Mouse (Mus musculus): Measurements from ENCODE around the gene Tgfbr2. TPM values are rescaled to one million over a fixed set of nuclear protein-coding genes. Genes with fewer than 3 reads are reported as not detected.
"Not testable (repeated sequence)": the region's sequence is repeated elsewhere in the genome, so short reads cannot be mapped to it uniquely, and the experiment has no call there.

The Tgfbr2 gene
- polyA plus RNA-seq, 1 experiment from 2014 or later: 33.8 TPM

DNA sequence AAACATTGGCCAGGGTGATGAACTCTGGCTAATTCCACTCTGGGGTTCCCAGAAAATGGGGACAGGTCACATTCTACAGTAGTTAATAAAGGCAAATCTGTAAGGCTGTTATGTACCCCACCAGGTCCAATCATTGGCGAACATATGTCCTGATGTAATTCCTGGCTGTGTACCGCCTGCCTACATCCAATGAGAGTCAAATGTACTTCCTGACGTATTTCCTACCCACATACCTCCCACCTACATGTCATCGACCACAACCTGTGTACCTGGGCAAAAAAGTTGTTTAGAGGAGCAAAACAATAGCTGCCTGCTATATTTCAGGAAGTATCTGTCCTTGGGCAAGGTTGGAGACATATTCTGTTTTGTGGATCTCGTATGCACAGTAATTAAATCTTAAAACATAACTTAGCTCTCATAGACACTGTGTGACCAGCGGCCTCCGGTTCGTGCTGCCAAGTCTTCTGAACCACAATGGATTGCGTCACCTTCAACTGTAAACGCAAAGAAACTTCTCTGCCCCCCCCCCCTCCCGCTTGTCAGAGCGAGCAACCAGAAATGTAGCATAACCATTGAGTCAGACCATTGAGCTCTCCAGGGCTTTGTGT lies 90.7 kb downstream of the Tgfbr2 start:
- H3K27ac ChIP-seq (ENCODE audit: low read length): no peak overlapping the region
- no peaks in the 10 kb centered on the region for H3K27me3 ChIP-seq (ENCODE audit: control insufficient read depth, insufficient read depth, low read length)
- no peaks in the 10 kb centered on the region for H3K36me3 ChIP-seq (ENCODE audit: control insufficient read depth, insufficient read depth, low read length)
- no peak overlapping the region for H3K4me2 ChIP-seq (ENCODE audit: low read depth, low read length)
- no peaks in the 10 kb centered on the region for H3K9me3 ChIP-seq (replicated peaks; ENCODE audit: control insufficient read depth, low read length)
- H3K4me3 ChIP-seq (replicated peaks; ENCODE audit: low read length): no peak overlapping the region
- ATAC-seq (ENCODE audit: insufficient read depth, low FRiP score): no peak
- WGBS: 76% methylated on average over 12 of the region's 12 CpGs
- H3K4me1 ChIP-seq (ENCODE audit: control insufficient read depth, insufficient read depth, low read length): no peaks in the 10 kb centered on the region
- no peak overlapping the region for H3K9ac ChIP-seq (ENCODE audit: low read length)

DNA sequence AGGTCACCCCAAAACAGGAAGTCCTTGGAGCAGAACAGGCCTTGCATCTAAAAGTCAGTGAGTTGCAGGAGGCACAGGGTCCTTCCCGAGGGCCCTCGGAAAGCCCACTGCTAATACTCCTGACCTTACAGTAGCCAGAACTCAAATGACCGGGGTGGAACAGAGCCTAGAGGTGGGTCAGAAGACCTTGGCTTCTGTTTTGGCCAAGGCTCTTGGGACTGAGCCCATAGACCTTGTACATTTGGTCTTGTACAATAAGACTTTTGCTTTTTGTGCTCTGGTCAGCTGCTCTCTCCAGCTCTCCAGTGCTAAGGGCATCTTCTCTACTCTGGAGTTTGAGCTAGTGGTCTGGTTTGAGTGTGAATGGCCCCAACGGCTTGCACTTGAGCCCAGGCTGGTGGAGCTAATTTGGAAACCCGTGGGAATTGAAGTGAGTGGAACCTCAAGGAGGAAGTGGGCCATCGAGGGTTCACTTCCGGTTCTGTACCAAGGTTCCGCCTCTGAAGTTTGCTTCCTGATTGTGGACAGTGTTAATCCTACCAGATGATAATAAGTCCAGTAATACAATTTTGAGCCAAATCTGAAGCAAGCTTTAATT lies 91.3 kb downstream of the Tgfbr2 start:
- no peak overlapping the region for H3K27ac ChIP-seq (ENCODE audit: low read length)
- H3K9ac ChIP-seq (ENCODE audit: low read length): no peak overlapping the region
- H3K9me3 ChIP-seq (replicated peaks; ENCODE audit: control insufficient read depth, low read length): no peaks in the 10 kb centered on the region
- no peaks in the 10 kb centered on the region for H3K27me3 ChIP-seq (ENCODE audit: control insufficient read depth, insufficient read depth, low read length)
- no peak for ATAC-seq (ENCODE audit: insufficient read depth, low FRiP score)
- H3K4me2 ChIP-seq (ENCODE audit: low read depth, low read length): no peak overlapping the region
- no peak overlapping the region for H3K4me3 ChIP-seq (replicated peaks; ENCODE audit: low read length)
- WGBS: 79% methylated on average over 8 of the region's 8 CpGs
- H3K36me3 ChIP-seq (ENCODE audit: control insufficient read depth, insufficient read depth, low read length): no peaks in the 10 kb centered on the region
- no peaks in the 10 kb centered on the region for H3K4me1 ChIP-seq (ENCODE audit: control insufficient read depth, insufficient read depth, low read length)

DNA sequence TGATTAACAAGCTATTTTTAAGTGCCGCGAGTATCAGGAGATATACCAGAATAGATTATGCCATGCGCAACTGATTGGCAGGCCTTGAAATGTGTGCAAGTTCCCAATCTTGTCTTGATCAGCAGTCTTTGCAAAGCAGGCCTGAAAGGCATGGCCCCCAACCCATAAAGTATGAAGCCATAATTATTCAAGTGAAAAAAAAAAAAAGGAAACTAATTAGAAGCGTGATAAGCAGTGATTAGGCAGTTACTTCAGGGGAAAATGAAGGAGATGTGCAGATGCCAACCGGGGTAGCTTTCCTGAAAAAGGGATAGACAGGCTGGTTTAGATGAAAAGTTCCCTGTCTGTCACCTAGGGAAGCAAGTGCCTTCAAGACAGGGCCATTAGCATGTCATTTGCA lies 91.9 kb downstream of the Tgfbr2 start:
- Histone ChIP-seq H3K9me3 (replicated peaks; ENCODE audit: control insufficient read depth, low read length) (no peaks in the 10 kb centered on the region), H3K27ac (ENCODE audit: low read length) (no peak overlapping the region), H3K36me3 (ENCODE audit: control insufficient read depth, insufficient read depth, low read length) (no peaks in the 10 kb centered on the region), H3K4me2 (ENCODE audit: low read depth, low read length) (no peak overlapping the region), H3K4me1 (ENCODE audit: control insufficient read depth, insufficient read depth, low read length) (no peaks in the 10 kb centered on the region), H3K9ac (ENCODE audit: low read length) (no peak overlapping the region), H3K4me3 (replicated peaks; ENCODE audit: low read length) (no peak overlapping the region), H3K27me3 (ENCODE audit: control insufficient read depth, insufficient read depth, low read length) (no peaks in the 10 kb centered on the region)
- no peak for ATAC-seq (ENCODE audit: insufficient read depth, low FRiP score)
- 89% methylated on average over 5 of the region's 5 CpGs for WGBS

DNA sequence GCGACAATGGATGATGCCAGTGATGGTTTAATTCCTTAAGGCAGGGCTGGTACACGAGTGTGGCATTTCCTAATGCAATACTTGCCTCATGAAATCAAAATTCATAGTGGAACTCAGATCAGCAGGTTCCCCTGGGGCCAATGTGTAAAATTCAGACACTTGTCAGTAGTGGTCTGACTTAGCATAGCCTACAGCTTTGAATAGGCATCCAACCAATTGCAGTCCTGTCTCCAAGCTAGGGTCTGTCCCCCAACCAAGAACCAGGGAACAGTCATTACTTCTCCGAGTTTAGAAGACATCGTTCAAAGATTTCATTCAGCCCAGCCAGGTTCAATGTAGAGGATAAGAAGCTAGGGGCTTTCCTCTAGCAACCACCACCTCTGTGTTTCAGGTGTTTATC lies 93.4 kb downstream of the Tgfbr2 start:
- WGBS: 82% methylated on average over 4 of the region's 4 CpGs
- no peak overlapping the region for H3K4me3 ChIP-seq (replicated peaks; ENCODE audit: low read length)
- H3K9ac ChIP-seq (ENCODE audit: low read length): no peak overlapping the region
- H3K4me2 ChIP-seq (ENCODE audit: low read depth, low read length): no peak overlapping the region
- no peaks in the 10 kb centered on the region for H3K4me1 ChIP-seq (ENCODE audit: control insufficient read depth, insufficient read depth, low read length)
- no peaks in the 10 kb centered on the region for H3K27me3 ChIP-seq (ENCODE audit: control insufficient read depth, insufficient read depth, low read length)
- H3K36me3 ChIP-seq (ENCODE audit: control insufficient read depth, insufficient read depth, low read length): no peaks in the 10 kb centered on the region
- ATAC-seq (ENCODE audit: insufficient read depth, low FRiP score): no peak
- H3K27ac ChIP-seq (ENCODE audit: low read length): no peak overlapping the region
- no peaks in the 10 kb centered on the region for H3K9me3 ChIP-seq (replicated peaks; ENCODE audit: control insufficient read depth, low read length)

DNA sequence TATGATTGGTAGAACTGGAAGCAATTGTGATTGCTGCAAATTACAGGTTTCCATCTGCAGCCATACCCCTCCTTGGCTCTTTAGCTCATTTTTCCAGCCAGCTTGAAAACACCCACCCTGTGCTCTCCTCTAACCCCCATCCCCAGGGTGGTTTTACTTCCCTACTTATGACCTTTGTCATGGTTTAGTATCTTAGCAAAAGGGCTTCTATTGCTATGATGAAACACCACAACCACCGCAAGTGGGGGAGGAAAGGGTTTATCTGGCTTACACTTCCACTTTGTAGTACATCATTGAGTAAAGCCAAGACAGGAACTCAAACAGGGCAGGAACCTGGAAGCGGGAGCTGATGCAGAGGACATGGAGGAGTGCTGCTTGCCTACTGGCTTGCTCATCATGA lies 97.7 kb downstream of the Tgfbr2 start:
- WGBS: 79% methylated on average over 2 of the region's 2 CpGs
- no peak overlapping the region for H3K4me3 ChIP-seq (replicated peaks; ENCODE audit: low read length)
- no peaks in the 10 kb centered on the region for H3K27me3 ChIP-seq (ENCODE audit: control insufficient read depth, insufficient read depth, low read length)
- H3K9ac ChIP-seq (ENCODE audit: low read length): no peak overlapping the region
- no peak overlapping the region for H3K4me2 ChIP-seq (ENCODE audit: low read depth, low read length)
- H3K27ac ChIP-seq (ENCODE audit: low read length): no peak overlapping the region
- H3K9me3 ChIP-seq (replicated peaks; ENCODE audit: control insufficient read depth, low read length): no peaks in the 10 kb centered on the region
- ATAC-seq (ENCODE audit: insufficient read depth, low FRiP score): no peak
- H3K4me1 ChIP-seq (ENCODE audit: control insufficient read depth, insufficient read depth, low read length): no peaks in the 10 kb centered on the region
- no peaks in the 10 kb centered on the region for H3K36me3 ChIP-seq (ENCODE audit: control insufficient read depth, insufficient read depth, low read length)

DNA sequence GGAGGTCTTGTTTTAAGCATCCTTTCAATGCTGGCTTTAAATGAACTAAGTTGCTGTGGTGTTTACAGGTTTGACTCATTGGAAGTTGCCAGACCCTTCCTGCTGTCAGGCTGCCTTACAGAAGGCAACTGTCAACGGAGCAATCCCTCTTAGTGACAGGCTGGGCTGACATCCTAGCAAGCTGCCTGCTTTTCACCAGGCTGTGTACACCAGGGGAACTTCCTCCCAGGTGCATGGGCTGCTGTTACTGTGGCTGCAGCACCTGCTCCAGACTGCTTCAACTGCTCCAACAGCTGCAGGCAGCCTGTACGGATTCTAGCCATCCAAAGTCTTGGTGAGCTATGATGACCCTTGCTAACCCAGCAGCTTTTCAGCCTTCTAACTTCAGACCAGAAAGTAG lies 98.2 kb downstream of the Tgfbr2 start:
- Histone ChIP-seq H3K4me3 (replicated peaks; ENCODE audit: low read length) (no peak overlapping the region), H3K27ac (ENCODE audit: low read length) (no peak overlapping the region), H3K4me2 (ENCODE audit: low read depth, low read length) (no peak overlapping the region), H3K9me3 (replicated peaks; ENCODE audit: control insufficient read depth, low read length) (no peaks in the 10 kb centered on the region), H3K4me1 (ENCODE audit: control insufficient read depth, insufficient read depth, low read length) (no peaks in the 10 kb centered on the region), H3K36me3 (ENCODE audit: control insufficient read depth, insufficient read depth, low read length) (no peaks in the 10 kb centered on the region), H3K27me3 (ENCODE audit: control insufficient read depth, insufficient read depth, low read length) (no peaks in the 10 kb centered on the region), H3K9ac (ENCODE audit: low read length) (no peak overlapping the region)
- WGBS: 77% methylated on average over 2 of the region's 2 CpGs
- ATAC-seq (ENCODE audit: insufficient read depth, low FRiP score): no peak

DNA sequence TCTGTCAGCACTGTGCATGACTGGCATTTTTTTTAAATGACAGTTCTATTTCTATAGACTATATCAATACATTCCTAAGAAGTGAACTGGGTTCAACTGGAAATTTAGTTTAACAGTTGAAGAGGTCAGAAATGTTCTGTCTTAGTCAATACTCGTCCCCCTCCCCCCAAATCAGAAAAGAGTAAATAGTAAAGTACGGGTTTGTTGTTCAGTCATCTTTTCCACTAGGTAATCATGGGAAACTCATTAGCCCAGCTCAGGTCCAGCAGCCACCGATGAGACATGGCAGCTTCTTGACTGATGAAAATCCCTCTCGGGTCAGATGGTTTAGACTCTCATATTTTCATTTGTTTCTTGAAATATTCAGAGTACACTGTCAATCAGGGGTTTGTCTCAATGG lies 99.0 kb downstream of the Tgfbr2 start:
- no peak overlapping the region for H3K4me2 ChIP-seq (ENCODE audit: low read depth, low read length)
- no peaks in the 10 kb centered on the region for H3K36me3 ChIP-seq (ENCODE audit: control insufficient read depth, insufficient read depth, low read length)
- no peak for ATAC-seq (ENCODE audit: insufficient read depth, low FRiP score)
- no peak overlapping the region for H3K4me3 ChIP-seq (replicated peaks; ENCODE audit: low read length)
- H3K4me1 ChIP-seq (ENCODE audit: control insufficient read depth, insufficient read depth, low read length): no peaks in the 10 kb centered on the region
- no peaks in the 10 kb centered on the region for H3K27me3 ChIP-seq (ENCODE audit: control insufficient read depth, insufficient read depth, low read length)
- H3K9me3 ChIP-seq (replicated peaks; ENCODE audit: control insufficient read depth, low read length): no peaks in the 10 kb centered on the region
- H3K9ac ChIP-seq (ENCODE audit: low read length): no peak overlapping the region
- 61% methylated on average over 4 of the region's 4 CpGs for WGBS
- no peak overlapping the region for H3K27ac ChIP-seq (ENCODE audit: low read length)

DNA sequence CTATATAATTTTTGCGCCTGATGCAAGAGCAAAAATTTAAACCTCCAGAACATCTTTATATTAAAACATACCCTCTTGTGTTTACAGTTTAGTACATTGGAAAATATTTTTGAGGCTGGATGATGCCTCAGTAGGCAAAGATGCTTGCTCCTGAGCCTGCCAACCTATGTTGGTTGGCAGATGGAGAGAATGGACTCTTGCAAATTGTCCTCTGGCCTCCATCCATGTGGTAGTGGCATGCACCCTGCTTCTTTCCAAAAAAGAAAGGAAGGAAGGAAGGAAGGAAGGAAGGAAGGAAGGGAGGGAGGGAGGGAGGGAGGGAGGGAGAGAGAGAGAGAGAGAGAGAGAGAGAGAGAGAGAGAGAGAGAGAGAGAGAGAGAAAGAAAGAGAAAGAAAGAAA lies 103.6 kb downstream of the Tgfbr2 start:
- WGBS: 92% methylated on average over 1 of the region's 1 CpGs
- H3K4me2 ChIP-seq (ENCODE audit: low read depth, low read length); H3K4me3 ChIP-seq (replicated peaks; ENCODE audit: low read length); H3K27ac ChIP-seq (ENCODE audit: low read length); H3K36me3 ChIP-seq (ENCODE audit: control insufficient read depth, insufficient read depth, low read length); H3K9ac ChIP-seq (ENCODE audit: low read length); H3K9me3 ChIP-seq (replicated peaks; ENCODE audit: control insufficient read depth, low read length); H3K27me3 ChIP-seq (ENCODE audit: control insufficient read depth, insufficient read depth, low read length); ATAC-seq (ENCODE audit: insufficient read depth, low FRiP score); H3K4me1 ChIP-seq (ENCODE audit: control insufficient read depth, insufficient read depth, low read length): not testable (repeated sequence)

DNA sequence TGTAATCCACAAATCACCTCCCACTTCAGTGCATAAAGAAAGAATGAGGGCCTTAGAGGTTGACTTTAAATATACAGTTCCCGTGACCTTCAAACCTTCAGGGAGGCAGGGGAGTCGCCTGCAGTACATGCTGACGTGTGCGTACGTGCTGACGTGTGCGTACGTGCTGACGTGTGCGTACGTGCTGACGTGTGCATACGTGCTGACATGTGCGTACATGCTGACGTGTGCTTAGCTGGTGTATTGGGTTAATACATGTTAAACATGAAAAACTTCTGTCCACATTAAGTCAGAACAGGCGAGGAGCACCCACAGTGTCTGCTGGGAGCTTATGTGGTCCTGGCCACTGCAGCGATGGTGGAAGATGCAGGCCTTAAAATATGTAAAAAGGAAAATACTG lies 110.4 kb downstream of the Tgfbr2 start:
- H3K9ac ChIP-seq (ENCODE audit: low read length): no peak overlapping the region
- 80% methylated on average over 17 of the region's 17 CpGs for WGBS
- no peak overlapping the region for H3K4me2 ChIP-seq (ENCODE audit: low read depth, low read length)

More for the DNA sequence above, 110.4 kb downstream of the Tgfbr2 start:
- ATAC-seq (ENCODE audit: insufficient read depth, low FRiP score): no peak
- H3K4me3 ChIP-seq (replicated peaks; ENCODE audit: low read length): no peak overlapping the region
- H3K4me1 ChIP-seq (ENCODE audit: control insufficient read depth, insufficient read depth, low read length): no peaks in the 10 kb centered on the region
- no peaks in the 10 kb centered on the region for H3K36me3 ChIP-seq (ENCODE audit: control insufficient read depth, insufficient read depth, low read length)
- H3K27ac ChIP-seq (ENCODE audit: low read length): no peak overlapping the region
- no peaks in the 10 kb centered on the region for H3K9me3 ChIP-seq (replicated peaks; ENCODE audit: control insufficient read depth, low read length)
- no peaks in the 10 kb centered on the region for H3K27me3 ChIP-seq (ENCODE audit: control insufficient read depth, insufficient read depth, low read length)

Data from stomach, embryonic 16.5 days (tissue).